Mouse (Mus musculus) embryonic fibroblast, embryonic 13.5 days (primary cell): ENCODE measurements around the gene Cox15.

Source experiments
- CTCF ChIP-seq: IDR thresholded peaks from 2 replicates; pipeline ENCODE4 v1.5.1; 2011; ENCODE audit warnings: mild to moderate bottlenecking, control low read depth, low read length, moderate library complexity, borderline replicate concordance; ENCODE audit not compliant: insufficient read depth
- POLR2A ChIP-seq: IDR thresholded peaks from 2 replicates; pipeline ENCODE4 v1.6.1; 2011; ENCODE audit warnings: low read depth, mild to moderate bottlenecking, control low read depth, low read length, moderate library complexity

- no peak for TF ChIP-seq CTCF
- no peak for TF ChIP-seq POLR2A
These were observed 22.8 kb downstream of the Cox15 start for GRCm38 (mm10) chr19:43730037-43730428.
